Mouse (Mus musculus) cerebellum, postnatal 25 days (tissue): ENCODE measurements around the gene Pafah1b1.

Experiments
- DNase-seq, 2 experiments: peaks; one replicate each; pipeline ENCODE4 v3.0.0; 2021; ENCODE audit warnings: mixed read lengths in 2 of 2

Gene Pafah1b1

DNA sequence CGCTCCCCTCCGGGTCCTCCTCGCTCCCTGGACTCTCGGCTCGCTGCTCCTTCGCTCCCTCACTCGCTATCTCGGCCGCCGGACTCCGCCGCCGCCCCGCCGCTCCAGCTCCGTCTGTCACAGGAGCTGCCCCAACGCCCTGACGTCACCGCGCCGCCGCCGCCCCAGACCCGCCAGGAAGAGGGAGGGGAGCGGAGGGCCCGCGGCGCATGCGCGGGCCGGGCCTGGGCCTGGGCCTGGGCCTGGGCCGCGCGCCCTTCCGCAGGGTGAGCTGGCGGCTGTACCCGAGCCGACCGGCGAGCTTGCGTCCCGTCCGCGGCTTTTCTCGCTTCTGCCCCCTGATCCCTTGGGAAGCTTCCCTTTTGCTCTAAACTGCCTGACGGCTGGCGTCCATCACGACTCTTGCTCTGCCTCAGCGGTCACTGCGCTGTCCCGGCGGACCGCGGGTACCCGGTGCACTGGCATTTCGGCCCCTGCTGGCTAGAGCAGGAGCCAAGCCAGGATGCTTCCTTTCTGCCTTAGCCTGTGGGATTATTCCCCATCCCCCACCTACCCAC lies at the start of gene Pafah1b1:
Pafah1b1 (minus strand) TSS at position 436 of the 557 bp plus-strand sequence.
- peak; percentile 98 to 99 for DNase-seq

DNA sequence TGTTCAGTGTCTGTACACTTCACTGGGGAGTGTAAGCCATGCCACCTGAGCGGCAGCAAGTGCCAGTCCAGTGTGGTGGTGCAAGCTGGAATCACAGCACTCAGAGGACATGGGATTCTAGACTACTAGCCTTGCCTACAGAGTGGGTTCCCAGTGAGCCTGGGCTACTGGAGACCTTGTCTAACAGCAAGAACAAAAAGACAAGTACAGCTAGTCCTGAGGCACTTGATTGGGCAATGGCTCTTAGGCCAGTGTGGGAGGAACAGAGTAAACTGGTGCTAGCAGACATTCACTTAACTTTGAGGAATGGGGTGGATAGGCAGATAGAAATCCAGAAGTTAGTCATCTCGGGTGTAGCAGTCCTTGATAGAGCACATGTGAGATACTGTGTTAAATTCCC lies 47.9 kb upstream of the Pafah1b1 start:
- no peak for DNase-seq

DNA sequence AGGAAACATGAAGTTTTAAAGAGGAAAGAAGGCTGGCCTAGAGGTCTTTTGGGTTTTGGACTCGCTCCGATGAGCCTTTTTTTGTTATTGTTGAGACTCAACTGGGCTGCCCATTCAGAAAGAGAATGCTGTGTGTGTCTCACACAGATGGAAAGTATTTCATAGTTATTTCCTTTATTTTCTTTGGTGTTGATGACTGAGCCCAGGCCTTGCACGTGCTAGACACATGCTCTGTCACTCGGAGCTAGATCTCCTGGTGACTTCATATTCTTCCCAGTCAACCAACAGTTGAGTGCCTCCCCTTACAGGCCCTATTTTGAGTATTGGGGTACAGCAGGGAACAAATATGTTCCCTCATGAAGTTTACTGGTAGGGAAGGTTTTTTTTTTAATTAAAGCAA lies 47.2 kb upstream of the Pafah1b1 start:
- no peak for DNase-seq

DNA sequence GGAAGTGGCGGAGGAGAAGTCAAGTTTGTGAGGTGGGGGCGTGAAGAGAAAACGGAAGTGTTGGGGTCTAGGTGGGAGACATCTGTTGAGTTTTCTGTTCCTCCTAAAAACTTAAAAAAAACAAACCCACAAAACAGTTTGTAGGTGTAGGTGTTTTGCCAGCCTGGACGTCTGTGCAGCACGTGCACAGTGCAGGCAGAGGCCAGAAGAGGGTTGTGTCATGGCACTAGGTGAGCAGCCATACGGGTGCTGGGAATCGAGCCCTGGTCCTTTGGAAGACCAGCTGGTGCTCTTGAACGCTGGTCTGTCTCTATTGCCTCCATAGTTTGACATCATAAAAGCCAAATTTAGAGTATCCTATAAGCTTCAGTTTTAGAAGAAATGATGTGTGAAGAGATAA lies 46.8 kb upstream of the Pafah1b1 start:
- peak in 1 of 2 experiments; percentile 27 for DNase-seq

DNA sequence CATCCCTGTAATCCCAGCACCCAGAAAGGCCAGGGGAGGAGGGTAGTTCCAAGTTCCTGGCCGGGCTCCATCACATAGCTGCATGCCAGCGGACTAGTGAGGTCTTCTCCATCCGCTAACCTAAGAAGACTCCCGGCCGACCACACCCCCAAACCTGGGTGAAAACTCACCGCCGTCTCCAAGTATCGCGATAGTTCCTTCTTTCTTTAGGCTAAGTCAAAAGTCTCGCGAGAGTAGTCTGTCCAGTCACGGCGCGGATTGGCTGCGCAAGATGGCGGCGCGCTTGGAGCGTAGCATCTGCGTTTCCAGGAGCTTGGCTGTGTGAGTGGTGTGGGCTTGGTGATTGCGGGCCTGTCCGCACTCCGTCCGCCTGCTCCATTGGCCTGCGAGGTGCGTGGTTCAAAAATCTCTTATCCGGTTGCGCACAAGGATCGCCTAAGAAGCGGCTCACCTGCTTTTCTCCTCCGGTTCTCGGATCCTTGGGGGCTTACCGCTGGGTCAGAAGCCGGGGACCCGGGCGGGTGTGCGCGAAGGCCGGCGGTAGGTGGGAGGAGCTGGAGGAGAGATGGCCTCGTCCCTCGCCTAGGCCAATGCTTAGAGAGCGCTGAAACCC lies 46.2 kb upstream of the Pafah1b1 start, which contains the start of gene Mettl16:
Mettl16 (plus strand) TSS at position 236 of the 613 bp plus-strand sequence.
- DNase-seq = peak; percentile 94 to 95

DNA sequence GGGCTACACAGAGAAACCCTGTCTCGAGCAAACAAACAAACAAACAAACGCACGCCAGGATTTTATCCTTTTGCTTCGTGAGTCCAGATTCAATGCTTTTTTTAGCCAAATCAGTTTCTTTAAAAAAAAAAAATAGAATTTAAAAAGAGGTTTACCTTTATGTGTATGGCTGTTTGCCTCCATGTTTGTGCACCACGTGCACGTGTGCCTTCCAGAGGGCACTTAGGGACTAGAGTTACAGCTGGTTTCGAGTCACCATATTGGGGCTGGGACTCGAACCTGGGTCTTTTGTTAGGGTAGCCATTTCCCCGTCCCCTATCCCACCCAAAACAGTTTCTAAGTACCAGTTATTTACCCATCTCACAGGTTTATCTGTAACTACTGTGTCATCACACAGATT lies 45.6 kb upstream of the Pafah1b1 start:
- DNase-seq = no peak

DNA sequence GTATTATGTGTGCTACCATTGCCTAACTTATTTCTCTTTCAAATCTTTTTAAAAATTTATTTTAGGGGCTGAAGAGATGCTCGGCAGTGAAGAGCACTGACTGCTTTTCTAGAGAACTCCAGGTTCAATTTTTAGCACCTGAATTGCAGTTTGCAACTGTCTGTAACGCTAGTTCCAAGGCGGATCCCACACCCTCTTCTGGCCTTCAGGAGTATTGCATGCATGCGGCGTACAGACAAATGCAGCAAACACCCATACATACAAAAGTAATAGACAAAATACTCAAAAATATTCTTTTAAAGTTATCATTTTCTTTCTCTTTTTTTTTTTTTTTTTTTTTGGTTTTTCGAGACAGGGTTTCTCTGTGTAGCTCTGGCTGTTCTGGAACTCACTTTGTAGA lies 43.6 kb upstream of the Pafah1b1 start:
- DNase-seq = peak; percentile 16 to 59

DNA sequence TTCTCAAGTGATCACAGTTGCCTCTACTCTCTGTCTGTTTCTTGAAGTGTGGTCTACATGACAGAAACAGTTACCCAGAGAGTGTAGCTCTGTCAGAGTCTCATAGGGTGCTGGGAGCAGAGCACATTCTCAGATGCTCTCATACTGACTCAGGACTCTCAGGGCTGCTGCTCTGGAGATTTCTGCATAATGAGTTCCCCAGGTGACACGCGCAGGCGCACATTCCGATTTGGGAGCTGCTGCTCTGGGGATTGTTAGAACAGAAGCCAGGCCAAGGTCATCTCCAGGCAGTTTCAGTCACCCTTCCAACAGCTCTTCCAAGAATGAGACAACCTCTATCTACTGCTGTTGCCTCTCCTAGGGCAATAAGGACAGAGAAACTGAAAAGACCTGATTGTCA lies 43.0 kb upstream of the Pafah1b1 start:
- no peak for DNase-seq

DNA sequence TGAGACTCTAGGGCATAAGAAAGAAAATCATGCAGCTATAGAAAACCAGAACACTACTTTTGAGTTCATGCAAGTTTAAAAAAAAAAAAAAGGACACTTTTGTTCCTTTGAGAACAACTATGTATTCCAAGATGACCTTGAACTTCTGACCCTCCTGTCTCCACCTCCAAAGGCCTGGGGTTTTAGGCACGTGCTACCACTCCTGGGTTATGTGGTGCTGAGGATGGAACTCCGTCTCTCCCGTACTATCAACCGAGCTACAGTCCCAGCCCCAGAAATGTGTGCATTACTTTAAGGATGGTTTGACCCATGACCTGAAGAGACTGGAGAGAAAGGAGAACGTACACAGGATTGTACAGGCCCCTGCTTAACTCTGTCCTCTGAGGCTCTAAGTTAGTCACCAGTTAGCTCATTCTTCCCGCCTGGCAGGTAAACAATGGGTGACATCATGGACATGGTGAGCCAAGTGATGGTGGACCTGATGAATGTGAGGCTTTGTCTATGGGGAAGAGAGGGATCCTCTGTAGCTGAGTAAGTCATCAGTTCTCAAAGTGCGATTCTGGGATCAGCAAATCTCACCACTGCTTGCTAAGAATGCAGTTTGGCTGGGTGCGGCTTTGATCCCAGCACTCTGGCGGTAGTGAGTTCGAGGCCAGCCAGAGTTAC lies 39.6 kb upstream of the Pafah1b1 start:
- no peak for DNase-seq

DNA sequence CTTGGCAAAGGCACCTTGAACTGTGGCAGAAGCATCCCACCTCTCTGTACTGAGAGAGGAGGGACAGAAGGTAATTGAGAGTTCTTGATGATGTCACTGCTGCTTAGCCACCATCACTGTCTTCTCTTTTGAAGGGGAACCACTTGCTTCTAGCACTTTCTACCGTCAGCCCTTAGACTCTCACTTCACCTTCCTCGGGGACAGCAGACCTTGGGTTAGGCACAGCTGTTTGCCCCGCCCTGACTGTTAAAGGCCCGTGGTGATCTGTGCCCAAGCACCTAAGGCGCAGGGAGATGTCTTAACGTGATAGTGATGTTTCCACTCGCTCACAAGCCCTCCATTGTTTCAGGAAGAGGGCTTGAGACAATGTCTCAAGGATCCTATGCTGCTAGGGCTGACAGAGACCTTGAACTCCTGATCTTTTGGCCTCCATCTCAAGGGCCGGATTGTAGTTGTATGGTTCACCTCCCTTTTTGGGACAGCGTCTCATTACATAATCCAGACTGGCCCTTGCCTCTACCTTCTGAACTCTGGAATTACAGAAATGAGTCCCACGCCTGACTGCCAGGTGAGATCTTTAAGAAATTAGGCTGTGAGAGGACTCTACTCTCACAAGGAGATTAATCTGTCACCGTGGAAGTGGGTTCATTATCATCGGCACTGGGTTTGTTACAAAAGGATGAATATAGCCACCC lies 36.7 kb upstream of the Pafah1b1 start:
- DNase-seq = no peak

DNA sequence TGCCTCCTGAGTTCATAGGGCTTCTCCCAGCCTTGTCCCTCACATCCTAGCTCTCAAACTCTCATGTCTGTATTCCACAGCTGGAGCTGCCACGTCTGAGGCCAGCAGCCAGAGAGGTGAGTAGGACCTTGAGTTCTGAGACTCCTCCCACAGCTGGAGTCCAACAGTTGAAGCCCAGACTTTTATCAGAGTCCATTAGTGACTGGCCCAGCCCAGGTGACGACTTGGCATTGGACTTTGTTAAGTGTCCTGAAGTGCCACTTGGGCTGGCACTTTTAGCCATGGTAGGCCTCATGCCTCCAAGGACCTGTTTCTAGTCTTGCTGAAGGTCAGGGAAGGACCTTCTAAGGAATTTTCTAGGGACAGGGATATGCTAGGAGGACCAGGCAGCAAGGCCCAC lies 32.2 kb upstream of the Pafah1b1 start:
- DNase-seq = no peak

DNA sequence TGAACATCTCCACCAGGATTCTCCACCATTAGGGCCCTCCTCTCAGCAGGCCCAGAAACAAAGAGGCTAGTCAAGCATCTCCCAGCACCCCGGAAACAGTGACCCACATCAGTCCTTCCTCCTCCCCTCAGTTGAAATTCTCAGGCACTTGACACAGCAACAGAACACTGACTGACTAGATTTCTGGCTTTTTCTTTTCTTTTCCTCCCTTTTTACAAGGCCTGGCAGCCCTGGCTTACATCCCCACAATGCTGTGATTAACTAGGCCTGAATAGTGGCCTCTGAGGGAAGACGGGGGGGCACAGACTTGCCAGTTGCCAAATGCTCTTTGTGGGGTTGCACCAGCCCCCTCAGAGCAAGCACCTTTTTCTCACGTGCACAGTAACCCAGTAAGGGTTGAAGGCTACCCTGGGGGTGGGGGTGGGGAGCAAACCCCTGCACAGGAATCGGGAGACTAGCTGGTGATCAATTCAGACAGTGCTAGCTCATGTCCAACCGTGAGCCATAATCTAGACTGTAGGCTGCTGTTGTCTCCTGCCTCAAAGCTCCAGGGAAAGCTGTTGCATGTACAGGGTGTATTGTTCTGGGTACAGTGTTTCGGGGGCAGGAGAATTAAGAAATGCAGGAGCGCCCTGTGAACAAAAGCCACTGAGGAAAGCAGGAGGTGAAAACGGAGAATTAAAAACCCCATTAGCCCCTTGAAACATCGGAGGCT lies 27.0 kb upstream of the Pafah1b1 start:
- no peak for DNase-seq

DNA sequence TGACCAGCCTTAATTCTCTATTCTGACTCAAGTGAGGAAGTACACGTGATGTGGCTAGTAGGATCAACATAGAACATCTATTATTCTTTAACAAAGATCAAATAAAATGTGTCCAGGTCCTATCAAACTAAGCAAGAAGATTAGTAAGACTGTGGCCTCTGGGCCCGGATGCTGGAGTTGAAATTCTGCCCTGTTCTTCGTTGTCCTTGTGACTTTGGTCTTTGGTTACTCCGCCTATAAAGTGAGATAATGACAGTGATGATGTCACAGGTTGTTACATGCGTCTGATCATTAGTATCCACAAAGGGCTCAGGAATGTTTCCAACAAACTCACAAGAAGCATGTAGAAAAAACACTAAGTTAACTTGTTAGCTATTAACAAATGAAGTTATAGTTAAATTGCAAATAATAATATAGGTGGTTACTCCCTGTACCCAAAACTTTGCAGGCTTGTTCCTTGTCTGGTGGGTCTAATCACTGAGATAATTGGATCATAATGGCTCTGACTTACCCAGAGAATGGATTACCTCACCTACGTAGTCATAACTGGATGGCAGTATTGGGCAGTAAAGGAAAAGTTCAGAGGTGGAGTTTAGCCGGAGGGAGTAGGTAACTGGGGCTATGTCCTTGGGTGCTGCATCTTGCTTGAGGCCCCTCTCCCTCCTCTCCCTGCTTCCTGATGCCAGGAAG lies 26.3 kb upstream of the Pafah1b1 start:
- DNase-seq = no peak

DNA sequence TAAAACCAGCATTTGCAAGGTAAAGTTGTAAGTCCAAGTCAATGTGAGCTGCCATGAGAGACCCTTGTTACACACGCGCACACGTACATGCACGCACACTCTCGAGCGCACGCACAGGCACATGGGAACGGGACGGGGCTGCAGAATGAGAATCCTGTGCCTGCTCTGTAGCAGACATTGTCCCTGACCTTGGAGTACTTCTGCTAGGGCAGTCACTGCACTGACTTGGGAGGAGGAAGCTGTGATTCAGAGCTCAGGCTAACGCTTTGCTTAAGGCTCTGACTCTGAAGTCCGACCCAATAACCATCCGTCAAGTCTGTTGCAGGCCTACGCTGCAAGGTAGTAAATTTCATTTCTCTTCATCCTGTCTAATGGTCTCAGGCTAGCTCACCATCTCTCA lies 24.8 kb upstream of the Pafah1b1 start:
- DNase-seq = no peak

DNA sequence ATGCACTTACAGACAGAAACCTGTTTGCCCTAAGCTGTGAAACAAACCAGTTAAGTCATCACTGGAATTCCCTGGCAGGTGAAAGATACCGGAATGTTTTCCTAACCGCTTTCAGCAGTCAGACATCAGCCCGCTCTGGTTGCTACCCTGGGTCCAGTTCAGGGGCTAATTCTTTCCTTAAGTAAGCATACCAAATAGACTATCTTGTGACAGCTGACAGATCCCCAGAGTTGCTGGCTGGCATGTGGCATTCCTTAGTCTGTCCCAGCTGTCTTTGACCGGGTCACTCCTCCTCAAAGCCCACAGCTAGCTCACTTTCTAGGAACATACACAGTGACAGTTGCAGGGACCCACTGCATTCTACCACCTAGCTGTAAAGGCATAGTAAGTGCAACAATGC lies 23.6 kb upstream of the Pafah1b1 start:
- DNase-seq = no peak

DNA sequence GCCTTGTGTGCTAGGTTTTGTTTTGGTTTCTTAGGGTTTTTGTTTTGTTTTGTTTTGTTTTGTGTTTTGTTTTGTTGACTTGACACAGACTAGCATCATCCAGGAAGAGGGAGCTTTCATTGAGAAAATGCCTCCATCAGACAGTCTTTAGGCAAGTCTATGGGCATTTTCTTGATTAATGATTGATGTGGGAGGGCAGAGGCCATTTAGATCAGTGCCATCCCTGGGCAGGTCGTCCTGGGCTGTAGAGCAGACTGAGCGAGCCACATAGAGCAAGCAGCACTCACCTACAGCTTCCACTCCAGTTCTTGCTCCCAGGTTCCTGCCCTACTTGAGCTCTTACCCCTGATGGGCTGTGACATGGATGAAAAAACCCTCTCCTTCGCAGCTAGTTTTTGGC lies 13.4 kb upstream of the Pafah1b1 start:
- no peak for DNase-seq

DNA sequence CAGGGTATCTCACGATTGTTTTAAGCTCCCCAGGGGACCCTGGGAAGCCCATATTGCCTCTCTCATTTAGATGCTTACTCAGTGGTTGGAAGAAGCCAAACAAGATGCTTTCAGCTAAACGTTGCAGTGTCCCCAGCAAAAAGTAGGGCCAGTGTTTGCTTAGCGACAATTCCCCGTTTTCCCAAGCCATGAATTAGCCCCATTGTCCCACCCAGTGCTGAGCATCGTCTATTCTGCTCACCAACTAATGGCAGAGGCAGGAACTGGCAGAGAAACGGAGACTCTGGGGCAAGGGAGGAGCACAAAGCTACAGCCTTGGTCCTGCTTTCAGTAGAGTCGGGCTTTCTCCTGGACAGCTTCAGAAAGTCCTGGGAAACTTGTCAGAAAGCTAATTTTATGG lies 10.4 kb upstream of the Pafah1b1 start:
- no peak for DNase-seq

DNA sequence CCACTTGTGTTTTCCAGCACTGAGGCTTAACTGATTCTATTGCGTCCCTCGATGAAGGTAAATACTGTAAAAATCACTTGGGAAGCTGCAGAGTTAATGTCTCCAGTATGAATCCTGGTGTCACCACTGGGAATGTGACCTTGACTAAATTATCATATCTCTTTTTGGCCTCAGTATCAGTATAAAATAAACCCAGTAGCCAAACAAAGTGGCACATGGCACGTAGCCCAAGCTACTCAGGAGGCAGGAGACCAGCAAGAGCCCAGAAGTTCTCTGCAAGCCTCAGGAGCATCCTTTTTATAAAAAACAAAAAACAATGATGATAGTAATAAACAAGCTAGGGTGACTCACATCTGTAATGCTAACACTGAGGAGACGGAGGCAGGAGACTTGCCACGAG lies 711 bp upstream of the Pafah1b1 start:
- DNase-seq = peak in 1 of 2 experiments; percentile 50

DNA sequence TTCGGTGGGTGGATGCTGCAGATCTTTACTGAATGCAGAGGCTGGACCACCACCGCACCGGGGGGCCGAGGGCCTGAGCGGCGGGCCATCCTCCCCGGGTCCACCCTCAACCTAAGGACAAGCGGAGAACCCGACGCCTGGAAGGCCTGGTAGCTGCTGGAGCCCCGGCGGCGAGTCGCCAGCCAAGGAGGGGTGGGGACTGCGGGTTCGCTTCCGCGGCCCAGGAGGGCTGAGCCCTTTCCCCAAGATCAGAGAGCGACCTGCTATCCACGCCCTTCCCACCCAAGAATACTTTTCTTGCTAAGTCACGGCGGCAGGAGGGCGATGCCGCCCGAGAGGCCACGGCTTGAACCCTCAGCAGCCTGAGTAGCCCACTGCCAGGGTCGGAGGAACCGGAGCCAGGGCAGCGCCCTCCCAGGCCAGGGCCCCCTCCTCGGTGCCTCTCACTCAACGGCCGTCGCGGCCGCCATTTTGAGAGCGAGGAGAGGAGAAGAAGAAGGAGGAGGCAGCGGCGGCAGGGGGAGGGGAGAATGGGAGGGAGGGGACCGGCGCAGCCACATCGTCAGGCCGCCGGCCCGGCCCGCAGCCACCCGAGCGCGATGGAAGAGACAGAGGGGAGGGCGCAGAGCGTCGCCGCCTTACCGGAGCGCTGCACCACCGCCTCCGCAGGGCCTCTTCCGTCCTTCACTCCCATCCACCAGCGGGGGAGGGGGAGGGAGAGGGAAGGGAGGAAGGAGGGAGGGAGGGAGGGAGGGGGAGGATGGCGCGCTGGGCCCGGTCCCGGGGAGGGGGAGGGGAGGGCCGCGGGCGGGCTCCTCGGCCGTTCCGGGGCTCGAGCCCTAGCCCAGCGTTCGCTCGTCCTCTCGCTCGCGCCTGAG lies 874 bp downstream of the Pafah1b1 start:
- DNase-seq = peak; percentile 90

DNA sequence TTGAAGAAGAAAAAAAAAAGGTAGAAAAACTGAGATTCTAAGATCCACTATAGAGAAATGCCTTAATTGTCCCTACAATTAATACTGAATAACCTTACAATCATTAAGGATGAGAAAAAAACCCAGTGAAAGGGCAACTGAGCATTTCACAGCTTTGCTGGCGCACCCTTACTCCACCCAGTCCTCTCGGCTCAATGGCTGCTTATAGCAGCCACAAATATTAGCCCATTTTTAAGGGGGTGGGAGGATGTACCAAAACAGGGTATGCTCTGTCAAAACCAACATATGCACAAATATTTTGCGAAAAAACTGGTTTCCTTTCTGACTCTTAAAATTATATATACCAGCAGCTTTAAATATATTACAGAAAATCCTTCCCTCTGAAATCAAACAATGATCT lies 2.5 kb downstream of the Pafah1b1 start:
- no peak for DNase-seq

DNA sequence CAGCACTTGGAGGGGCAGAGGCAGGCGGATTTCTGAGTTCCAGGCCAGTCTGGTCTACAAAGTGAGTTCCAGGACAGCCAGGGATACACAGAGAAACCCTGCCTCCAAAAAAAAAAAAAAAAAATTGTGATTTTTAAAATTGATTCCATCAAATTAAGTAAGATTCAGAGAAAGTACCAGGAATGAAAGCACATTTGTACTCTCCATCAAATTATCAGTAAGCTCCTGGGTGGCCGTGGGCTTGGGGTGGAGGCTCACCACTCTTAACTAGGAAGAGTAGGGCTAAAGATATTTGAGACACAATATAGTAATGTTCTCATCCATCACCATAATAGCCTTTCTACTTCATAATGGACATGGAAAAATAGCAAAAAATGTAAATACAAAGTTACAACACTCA lies 3.3 kb downstream of the Pafah1b1 start:
- DNase-seq = no peak

DNA sequence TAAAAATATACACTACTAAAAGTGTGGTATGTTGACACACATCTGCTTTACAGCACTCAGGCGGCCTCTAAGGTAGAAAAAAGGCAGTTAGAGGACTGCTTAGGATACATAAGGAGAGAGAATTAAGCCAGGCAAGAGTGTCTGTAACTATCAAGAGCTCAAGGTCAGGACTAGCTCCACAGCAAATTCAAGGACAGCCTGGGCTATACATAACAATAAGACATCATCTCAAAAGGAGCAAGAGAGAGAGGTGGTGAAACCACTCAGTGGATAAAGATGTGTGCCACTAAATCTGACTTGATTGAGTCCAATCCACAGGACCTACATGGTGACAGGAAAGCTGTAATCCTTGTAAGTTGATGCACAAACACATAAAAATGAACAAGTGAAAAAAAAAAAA lies 3.8 kb downstream of the Pafah1b1 start:
- DNase-seq = no peak
